Mouse (Mus musculus) heart, adult 11 months (tissue): ENCODE data around the gene Lnx2.
A peak's percentile ranks its signal among the peaks of the same experiment; 100 is the strongest.

Experiments used
- DNase-seq: peaks from one replicate; pipeline ENCODE4 v3.0.0; 2022

Lnx2 gene

DNA sequence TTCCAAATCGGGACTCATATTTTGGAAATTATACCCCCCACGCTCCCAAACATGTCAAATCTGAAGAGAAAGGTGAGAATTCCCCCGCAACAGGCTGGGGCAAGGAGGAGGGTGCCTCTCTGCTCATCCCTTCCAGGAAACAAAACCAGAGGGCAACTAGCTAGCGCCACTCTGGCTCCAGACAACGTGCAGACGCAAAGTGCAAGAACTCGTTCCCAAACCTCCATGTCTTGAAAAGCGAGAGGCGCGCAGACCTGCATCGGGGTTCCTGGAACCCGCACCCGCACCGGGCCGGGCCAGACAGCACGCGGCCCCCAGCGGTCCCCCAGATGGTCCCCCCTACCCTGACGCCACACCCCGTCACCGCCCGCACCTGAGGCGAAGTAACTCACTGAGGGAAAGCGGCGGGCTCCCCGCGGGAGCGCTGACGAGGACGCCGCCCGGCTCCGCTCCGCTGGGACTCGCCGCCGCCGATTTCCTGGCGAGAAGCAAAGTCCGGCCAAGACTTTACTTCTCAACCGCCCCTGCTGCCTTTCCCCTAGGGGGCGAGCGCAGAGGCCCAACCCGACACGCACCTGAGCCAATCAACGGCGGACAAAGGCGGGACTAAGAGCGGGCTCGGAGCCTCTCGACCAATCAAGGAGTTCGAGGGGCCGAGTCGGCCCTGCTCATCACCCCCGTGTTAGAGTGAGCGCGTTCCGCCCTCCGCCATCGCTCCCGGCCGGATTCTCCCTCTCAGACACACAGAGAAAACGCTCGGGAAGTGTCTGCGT is at the start of gene Lnx2:
Gene Lnx2 (minus strand): TSS at position 561 of the 773 bp plus-strand sequence.
- peak; percentile 100 for DNase-seq

GRCm38 (mm10) chr5:147125542-147126185 is 49.3 kb upstream of the Lnx2 start:
- DNase-seq = peak; percentile 76

- no peak for DNase-seq
Observed at GRCm38 (mm10) chr5:147124794-147125193, 48.4 kb upstream of the Lnx2 start.

DNA sequence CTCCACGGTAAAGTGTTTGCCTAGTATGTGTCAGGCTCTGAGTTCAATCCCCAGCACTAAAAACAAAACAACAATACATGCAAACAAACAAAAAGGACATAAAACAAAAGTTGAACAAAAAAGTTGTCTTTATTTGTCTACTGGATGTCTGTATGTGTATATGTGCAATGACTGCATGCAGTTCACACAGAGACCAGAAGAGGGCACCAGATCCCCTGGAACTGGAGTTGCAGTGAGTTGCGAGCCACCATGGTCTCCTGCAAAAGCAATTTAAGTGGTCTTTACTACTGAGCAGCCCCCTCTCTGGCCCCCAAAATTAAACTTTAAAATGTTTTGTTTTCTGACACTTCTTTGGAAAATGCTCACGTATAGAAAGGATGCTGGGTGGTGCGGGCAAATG is 44.8 kb upstream of the Lnx2 start:
- DNase-seq = no peak

DNA sequence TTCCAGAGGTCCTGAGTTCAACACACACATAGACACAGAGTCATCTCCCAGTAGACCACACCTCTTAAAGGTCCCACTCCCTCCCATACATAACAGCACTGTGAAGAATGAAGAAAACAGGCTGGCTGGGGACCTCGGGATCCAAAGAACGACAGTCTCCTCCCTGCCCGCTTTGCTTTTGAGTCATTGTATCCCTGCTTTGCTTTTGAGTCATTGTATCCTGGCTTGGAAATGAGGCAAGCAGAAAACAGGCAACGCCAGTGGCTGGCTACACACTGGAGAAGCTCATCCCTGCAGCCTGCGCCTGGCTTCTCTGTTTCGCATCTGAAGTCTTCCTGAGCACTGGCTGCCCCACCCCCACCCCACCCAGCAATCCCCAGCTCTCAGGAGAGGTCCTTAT is 40.6 kb upstream of the Lnx2 start:
- peak; percentile 57 for DNase-seq

DNA sequence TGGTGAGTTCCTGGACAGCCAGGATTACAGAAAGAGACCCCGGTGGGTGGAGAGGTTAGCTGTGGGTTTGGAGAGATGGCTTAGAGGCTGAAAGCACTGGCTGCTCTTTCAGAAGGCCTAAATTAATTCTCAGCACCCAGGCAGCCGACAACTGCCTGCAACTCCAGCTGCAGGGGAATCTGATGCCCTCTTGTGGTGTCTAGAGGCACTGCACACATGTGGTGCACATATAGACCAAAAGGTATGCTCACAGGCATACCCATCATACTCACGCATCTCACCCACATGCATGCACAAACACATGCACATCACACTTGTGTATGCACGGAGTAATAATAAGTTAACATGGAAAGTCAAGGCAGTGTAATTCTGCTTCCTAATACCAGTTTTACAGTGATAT is 39.2 kb upstream of the Lnx2 start:
- no peak for DNase-seq

GRCm38 (mm10) chr5:147114738-147115137 is 38.4 kb upstream of the Lnx2 start:
- DNase-seq = no peak

DNA sequence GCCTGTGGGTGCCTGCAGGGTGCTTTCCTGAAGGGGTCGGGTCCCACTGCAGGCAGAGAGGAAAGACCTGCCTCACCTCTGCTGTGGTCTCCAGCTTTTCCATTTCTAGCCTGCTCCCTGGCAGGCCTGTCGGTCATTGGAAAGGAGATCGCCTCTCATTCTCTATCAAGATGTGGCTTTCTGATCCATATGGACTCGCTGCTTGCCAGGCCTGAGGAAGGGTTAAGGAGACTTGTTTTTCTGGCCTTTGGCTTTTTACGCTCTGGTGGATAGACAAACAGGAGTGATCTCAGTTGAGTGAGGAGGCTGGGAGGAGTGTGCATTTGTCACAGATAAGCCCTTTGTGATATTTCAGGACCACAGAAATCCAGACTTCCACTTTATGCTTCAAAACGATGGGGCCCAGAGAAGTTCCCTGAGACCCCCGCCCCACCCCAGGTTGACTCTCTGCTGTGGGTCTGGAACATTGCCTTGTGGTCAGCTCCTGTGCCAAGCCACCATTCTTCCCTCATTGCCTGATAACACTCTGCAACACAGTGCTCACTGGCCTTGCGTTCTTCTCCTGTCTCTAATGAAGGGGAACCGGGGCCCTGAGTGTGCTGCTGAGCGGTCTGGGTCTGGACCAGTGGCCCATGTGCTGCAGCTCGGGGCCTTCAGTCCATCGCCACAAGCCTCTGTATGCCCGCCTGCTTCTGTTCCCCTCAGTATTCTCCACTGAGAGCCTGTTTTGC is 32.6 kb upstream of the Lnx2 start:
- DNase-seq = no peak

DNA sequence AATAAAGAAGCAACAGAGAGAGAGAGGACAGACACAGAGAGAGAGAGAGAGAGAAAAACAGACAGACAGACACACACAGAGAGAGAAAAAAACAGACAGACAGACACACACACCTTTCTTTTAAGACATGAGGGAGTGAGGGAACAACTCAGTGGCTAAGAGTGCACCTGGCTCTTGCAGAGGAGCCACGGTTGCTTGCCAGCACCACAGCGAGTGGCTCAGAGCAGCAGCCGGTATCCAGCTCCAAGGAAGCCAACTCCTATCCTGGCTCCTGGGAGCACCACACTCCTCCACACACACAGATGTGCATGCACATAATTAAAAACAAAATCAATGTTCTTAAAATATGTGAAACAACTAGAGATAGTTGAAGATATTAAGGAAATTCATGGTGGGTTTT is 30.9 kb upstream of the Lnx2 start:
- no peak for DNase-seq

DNA sequence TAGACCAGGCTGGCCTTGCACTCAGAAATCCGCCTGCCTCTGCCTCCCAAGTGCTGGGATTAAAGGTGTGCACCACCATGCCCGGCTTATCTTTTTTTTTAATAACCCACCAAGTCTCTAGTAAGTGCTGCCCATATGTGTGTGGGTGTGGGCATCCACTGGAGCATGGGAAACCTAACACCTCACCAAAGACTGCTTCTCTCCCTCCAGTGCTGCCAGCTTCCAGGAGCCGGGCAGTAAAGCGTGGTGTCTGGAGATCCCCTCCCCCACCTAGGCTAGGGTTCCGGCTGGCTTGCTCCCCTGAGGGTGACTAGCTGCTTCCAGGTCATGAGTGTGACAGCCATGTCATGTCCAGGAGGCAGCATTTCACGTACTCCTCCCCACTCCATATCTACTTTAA is 25.9 kb upstream of the Lnx2 start:
- DNase-seq = no peak

- DNase-seq = no peak
Observed at GRCm38 (mm10) chr5:147100180-147100579, 23.8 kb upstream of the Lnx2 start.

- DNase-seq = no peak
Observed at GRCm38 (mm10) chr5:147098667-147099066, 22.3 kb upstream of the Lnx2 start.

DNA sequence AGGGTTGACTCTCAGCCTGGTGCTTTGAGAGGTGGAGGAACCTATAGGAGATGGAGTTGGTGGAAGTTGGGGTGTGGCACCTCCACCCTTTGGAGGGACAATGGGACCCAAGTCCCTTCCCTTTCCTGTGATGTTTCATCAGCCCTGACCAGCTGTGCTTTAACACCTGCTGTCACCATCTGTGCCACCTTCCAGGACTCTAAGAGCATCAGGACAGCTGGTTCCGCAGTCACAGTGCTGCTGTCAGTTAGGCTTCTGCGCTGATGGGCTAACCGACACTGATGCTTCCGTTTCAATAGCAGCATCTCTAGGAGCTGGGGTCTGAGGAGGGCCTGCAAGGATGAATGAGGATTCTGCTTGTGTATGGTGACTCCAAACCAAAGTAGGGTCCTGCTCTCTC is 20.2 kb upstream of the Lnx2 start:
- DNase-seq = no peak

DNA sequence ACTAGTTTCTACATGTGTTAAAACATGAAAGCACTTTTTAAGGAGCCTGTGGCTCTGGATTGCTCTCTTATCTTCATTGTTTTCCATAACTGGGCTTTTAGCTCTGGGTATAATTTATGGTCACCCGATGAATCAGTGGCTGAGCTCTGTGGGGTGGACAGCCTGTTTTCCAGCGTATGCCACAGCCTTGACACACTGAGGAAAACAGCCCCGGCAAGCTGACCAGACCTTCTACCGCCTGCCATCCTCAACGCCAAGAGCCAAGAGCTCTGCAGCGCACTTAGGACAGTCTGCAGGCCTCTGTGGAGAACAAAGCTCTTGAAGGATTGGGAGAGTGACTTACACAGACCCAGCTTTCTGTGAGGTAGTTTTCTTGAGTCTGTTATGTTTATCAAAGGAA is 17.9 kb upstream of the Lnx2 start:
- no peak for DNase-seq

- no peak for DNase-seq
Observed at GRCm38 (mm10) chr5:147092448-147092847, 16.1 kb upstream of the Lnx2 start.

DNA sequence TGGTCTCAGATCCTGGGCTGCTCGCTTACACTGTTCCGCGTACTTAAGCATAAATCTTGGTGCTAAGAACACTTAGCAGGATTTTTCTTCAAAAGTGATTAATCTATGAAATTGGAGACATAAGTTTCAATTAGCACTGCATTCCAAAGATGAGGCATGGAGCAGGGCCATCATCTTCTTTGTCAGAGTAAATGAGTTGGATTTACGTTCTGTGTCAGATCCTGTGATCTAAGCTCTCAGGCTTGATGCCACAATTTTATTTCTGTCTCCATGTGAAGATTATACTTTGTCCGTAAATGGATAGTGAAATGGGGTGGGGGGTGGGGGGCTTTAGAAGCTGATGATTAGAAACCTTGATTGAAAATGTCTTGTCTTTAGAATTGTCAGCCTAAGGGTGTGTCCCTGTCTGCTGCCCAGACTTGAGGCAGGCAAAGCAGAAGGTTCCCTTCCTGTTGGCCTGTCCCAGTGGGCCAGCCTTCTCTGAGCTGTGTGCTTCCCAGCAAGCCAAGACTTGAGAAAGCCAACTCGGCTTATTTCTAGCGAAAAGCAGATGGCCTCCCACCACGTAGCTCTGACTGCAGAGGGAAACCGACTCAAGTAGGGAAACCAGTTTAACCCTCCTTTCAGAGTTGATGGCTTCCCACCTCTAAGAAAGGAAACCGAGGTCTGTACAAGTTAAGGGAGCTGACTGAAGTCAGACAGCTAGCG is 14.0 kb upstream of the Lnx2 start:
- DNase-seq = no peak

DNA sequence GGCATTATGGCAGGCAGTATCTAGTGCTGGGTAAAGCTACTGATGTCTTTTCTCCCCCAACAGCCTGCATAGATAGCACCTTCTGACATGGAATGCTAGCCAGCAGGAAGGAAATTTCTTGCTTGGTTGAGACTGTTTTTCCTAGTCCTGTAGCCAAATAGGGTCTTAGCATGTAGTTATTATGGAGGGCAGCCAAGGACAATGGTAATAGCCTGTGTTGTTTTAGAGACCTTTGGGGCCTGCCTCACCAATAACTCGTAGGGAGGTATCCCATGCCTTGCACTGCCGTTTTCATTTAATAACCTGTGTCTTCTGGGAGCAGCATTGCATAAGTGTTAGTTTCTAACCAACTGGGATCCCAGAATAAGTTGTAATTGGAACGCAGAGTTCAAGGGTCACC is 13.4 kb upstream of the Lnx2 start:
- DNase-seq = no peak

DNA sequence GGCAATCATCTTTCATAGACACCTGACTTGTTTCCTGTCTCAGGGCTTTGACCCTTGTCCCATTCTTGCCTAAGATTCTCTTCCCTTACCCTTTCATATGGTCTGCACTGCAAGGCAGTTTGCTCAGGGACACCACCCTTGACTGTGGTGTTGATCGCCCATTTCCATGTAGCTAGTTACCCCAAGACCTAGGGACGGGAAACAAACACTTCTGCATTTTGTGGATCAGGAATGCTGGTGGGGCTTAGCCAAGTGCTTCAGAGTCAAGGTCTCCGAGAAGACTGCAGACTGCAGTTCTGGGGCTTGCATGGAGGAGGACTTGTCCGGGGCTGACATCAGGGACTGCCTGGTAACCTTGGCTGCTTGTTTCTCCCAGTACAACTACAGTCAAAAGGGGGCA is 10.4 kb upstream of the Lnx2 start:
- no peak for DNase-seq

DNA sequence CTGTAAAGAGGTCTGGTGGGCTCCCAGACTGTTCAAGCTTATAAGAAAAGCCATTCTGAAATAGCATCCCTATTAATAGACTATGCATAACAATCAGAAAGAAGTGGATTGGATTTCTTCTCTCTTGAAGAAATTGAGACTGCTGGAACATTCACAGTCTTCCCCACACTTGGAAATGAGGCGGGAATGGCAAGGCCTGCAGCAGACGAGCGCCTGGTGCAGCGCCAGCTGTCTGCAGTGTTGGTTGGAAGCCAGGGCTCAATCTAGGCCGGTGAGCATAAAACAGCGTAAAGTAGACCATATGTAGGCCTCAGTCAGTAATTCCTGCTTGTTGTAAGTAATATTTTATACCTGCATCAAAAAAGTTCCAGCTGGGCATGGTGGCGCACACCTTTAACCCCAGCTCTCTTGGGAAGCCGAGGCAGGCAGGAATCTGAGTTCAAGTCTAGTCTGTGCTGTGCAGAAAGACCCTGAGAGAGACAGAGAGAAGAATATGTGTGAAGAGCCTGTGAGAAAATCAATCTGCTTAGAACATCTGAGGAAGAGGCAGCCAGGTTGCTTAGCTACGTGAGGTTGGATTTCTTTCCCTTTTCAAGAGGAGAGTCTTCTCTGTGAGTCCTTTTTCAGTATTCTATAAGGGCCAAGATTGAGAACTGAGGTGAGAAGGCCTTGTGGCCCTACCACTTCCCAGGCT is 9.0 kb upstream of the Lnx2 start:
- no peak for DNase-seq

DNA sequence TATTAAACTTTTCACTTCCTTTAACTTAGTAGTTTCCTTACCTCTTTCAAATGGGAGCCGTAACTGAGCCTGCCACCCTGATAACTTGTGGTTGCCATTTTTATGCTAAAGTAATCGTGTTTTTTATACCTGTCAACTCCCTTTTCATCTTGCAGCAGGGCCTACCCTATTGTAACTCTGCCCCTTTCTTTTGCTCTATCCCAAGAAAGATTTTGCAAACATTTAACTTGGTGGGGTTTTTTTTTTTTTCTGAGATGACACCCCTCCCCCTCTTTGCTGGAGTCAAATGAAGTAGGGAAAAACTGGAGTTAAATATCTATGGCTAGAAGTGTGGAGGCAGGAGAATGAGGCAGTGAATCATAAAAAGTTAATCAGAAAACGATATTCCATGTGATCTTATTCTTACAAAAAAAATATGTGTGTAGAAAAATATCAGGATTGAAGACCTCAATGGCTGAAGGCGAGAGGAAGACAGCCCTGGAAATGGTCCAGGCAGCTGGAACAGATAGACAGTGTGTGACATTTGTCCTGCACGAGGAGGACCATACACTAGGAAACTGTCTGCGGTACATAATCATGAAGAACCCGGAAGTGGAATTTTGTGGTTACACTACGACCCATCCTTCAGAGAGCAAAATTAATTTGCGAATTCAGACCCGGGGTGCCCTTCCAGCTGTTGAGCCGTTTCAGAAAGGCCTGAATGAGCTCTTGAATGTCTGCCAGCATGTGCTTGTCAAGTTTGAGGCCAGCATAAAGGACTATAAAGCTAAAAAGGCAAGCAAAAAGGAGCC is 1.9 kb upstream of the Lnx2 start:
- no peak for DNase-seq

DNA sequence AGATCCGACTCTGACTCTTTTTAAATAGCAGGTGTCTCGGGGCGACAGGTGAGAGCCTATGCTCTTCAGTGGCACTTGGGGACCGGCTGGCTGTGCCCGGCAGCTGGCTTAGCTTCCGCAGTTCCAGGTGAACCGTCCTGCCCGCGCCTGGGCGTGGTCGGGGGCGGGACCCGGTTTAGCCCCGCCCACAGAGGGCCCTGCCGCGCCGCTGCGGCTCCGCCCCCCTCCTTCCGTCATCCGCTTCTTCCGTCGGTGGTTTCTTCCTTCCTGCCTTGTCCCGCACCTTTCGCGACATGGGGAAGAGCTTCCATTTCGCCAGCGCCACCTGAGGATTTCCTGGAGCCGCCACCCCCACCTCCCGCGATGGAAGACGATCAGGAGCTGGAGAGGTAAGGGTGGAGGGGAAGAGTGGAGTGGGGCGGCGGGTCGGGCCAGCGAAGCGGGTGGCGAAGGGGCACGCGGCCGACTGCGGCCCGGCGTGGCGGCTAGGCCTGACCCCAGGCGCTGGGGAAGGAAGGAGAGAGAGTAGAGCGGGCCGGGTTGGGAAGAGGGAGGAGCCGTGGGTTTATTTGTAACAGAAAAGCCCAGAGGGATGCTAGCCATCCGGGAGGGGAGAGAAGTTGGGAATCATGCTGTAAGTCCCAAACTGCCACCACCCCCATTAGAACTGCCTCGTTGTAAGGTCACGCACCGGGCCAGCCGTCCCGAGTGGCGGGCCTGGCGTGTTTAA is 1.1 kb upstream of the Lnx2 start:
- DNase-seq = peak; percentile 99
